Mouse (Mus musculus) right cerebral cortex, postnatal 4 days (tissue): ENCODE measurements at regions not wholly inside any gene's neighbourhood (a gene's known extent, or its start where the extent isn't known, plus 50 kb on each side); places are given as distances from the start of the nearest gene placed in this dataset.

Source experiments
- DNase-seq: peaks from one replicate; pipeline ENCODE4 v3.0.0-alpha.2; 2022

- no peak for DNase-seq
Observed at GRCm38 (mm10) chr1:3012530-3012929, 1795.2 kb upstream of the Gm37988 start.

- DNase-seq, result no peak
Observed at GRCm38 (mm10) chr1:3062759-3063158, 1744.9 kb upstream of the Gm37988 start.

GRCm38 (mm10) chr1:3094375-3094774, 1713.3 kb upstream of the Gm37988 start:
- no peak for DNase-seq

GRCm38 (mm10) chr1:3094910-3095309, 1712.8 kb upstream of the Gm37988 start:
- DNase-seq, result no peak

- no peak for DNase-seq
Observed at GRCm38 (mm10) chr1:3113564-3113963, 1694.1 kb upstream of the Gm37988 start.

- DNase-seq, result no peak
Observed at GRCm38 (mm10) chr1:3119498-3120391, 1687.9 kb upstream of the Gm37988 start.

- DNase-seq, result no peak
Observed at GRCm38 (mm10) chr1:3120392-3120690, 1687.4 kb upstream of the Gm37988 start.

- peak; percentile 77 for DNase-seq
Observed at GRCm38 (mm10) chr1:3121288-3121687, 1686.4 kb upstream of the Gm37988 start.

GRCm38 (mm10) chr1:3121745-3122144, 1685.9 kb upstream of the Gm37988 start:
- DNase-seq, result no peak
